Mouse (Mus musculus) limb, embryonic 13.5 days (tissue): ENCODE results near the gene Spats2l. TPM values are rescaled to one million over a fixed set of nuclear protein-coding genes. Genes with fewer than 3 reads are reported as not detected.

Source experiments
- ATAC-seq: fragments of 200-750 bp; cut with Nextera tagmentation; 2 replicates; pipeline ENCODE4 v1.8.0; 2017; ENCODE audit warnings: low read depth, moderate number of reproducible peaks, moderate TSS enrichment; ENCODE audit not compliant: low FRiP score
- H3K27ac ChIP-seq: fragments of 300-500 bp; sonication (generic); 2 replicates; pipeline ENCODE4 v1.5.1; 2015; ENCODE audit warnings: inconsistent platforms, mild to moderate bottlenecking, moderate library complexity
- H3K27me3 ChIP-seq: fragments of 300-500 bp; sonication (generic); 2 replicates; pipeline ENCODE4 v1.6.1; 2015; ENCODE audit warnings: mild to moderate bottlenecking, inconsistent platforms
- H3K36me3 ChIP-seq: fragments of 300-500 bp; sonication (generic); 2 replicates; pipeline ENCODE4 v1.6.1; 2015; ENCODE audit warnings: inconsistent platforms, mild to moderate bottlenecking, moderate library complexity
- H3K4me1 ChIP-seq: fragments of 300-500 bp; sonication (generic); 2 replicates; pipeline ENCODE4 v1.6.1; 2015; ENCODE audit warnings: inconsistent platforms
- H3K4me2 ChIP-seq: fragments of 300-500 bp; sonication (generic); replicated peaks from 2 replicates; pipeline ENCODE4 v1.6.1; 2015; ENCODE audit warnings: inconsistent platforms, mild to moderate bottlenecking, moderate library complexity
- H3K4me3 ChIP-seq: fragments of 300-500 bp; sonication (generic); 2 replicates; pipeline ENCODE4 v1.5.1; 2015; ENCODE audit warnings: moderate library complexity, mild to moderate bottlenecking, inconsistent platforms
- H3K9ac ChIP-seq: fragments of 300-500 bp; sonication (generic); 2 replicates; pipeline ENCODE4 v1.6.1; 2015; ENCODE audit warnings: mild to moderate bottlenecking, inconsistent platforms
- H3K9me3 ChIP-seq: fragments of 300-500 bp; sonication (generic); 2 replicates; pipeline ENCODE4 v1.6.1; 2016; ENCODE audit warnings: inconsistent platforms
- WGBS: fragments of 180-500 bp; shearing (Covaris S2); methylation state at CpG from one replicate; pipeline ENCODE4 v1.1.7; 2015; 5-methylcytosine and 5-hydroxymethylcytosine counted together
- polyA plus RNA-seq: library from polyadenylated mRNA; unstranded; fragments of >200 nt; fragmentation: Nextera tagmentation; extraction: Ambion mirVana; gene quantifications from 2 replicates; pipeline ENCODE4 v1.2.1, GENCODE M21; 2015

Gene Spats2l
- polyA plus RNA-seq, 1 experiment from 2014 or later: 191 TPM

DNA sequence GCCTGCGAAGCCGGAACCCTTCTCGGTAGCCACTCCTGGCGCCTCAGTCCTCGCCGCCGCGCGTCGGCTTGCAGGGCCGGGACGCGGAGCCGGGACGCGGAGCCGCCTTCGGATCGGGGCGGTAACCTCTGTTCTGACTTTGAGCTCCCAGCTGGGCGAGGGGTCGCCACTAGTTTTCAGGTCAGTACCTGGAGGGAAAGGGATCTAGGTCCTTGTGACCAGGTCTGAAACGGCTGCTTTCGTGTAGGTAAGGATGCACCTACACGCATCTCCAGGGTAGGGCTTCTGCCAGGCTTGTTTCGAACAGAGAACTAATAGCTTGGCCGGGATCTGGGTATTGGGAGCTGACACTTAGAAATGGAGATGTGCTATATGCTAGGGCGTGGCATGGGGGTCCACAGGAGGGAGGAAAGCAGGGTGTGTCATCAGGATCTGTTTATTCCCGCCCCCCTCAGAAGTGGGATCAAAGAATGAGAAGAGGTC lies 222.2 kb downstream of the Spats2l start:
- no peaks in the 10 kb centered on the region for H3K27me3 ChIP-seq
- H3K9me3 ChIP-seq: no peaks in the 10 kb centered on the region
- ATAC-seq: peak; percentile 45
- H3K9ac ChIP-seq: peak overlapping the region; percentile 79
- H3K27ac ChIP-seq: peak overlapping the region; percentile 61; the same call in 1 of the 2 replicates
- peaks cover 17% of the 10 kb centered on the region for H3K4me1 ChIP-seq
- H3K4me3 ChIP-seq: peak overlapping the region; percentile 93
- H3K4me2 ChIP-seq: peak overlapping the region; percentile 90
- peaks cover 7% of the 10 kb centered on the region; the same call in 1 of the 2 replicates for H3K36me3 ChIP-seq
- WGBS: under 1% methylated on average over 29 of the region's 29 CpGs

Other genes with a start within 250 kb of the Spats2l start
- 19.7 and 20.2 TPM in 2 replicates for gene Sgo2a, start 221.8 kb downstream of the Spats2l start, polyA plus RNA-seq
- gene Kctd18, start 244.8 kb downstream of the Spats2l start, polyA plus RNA-seq: 23.5 and 24.2 TPM in 2 replicates